Mouse (Mus musculus): ENCODE measurements around the gene Pds5b.
"Not testable (repeated sequence)": the region's sequence is repeated elsewhere in the genome, so short reads cannot be mapped to it uniquely, and the experiment has no call there.

Pds5b gene

GRCm38 (mm10) chr5:150673153-150673835, at the start of gene Pds5b:
Gene Pds5b (plus strand): TSS chr5:150673739.
- DNase-seq (ENCODE audit: low read depth, low spot score), result peak; percentile 98

DNA sequence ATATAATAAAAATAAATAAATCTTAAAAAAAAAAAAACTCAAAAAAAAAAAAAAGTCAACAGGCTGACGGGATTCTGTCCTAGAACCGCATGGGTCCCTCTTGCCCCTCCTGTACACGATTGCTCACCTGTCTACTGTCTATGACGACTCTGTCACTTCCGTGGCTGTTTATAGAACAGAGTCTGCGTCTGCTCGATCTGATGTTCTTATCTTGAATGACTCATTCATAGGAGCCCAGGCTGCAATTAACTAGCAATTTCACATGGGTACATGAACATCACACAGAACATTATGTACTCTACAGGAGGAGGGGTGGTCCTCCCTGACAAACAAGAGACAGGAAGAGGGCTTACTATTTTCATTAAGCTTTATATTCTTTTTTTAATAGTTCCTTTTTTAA, 48.0 kb upstream of the Pds5b start:
- no peak for DNase-seq (ENCODE audit: low read depth, low spot score)

GRCm38 (mm10) chr5:150629272-150629671, 44.3 kb upstream of the Pds5b start:
- DNase-seq (ENCODE audit: low read depth, low spot score), result no peak

- DNase-seq (ENCODE audit: low read depth, low spot score), result no peak
Observed at GRCm38 (mm10) chr5:150629692-150630091, 43.8 kb upstream of the Pds5b start.

GRCm38 (mm10) chr5:150641440-150641839, 32.1 kb upstream of the Pds5b start:
- DNase-seq (ENCODE audit: low read depth, low spot score), result no peak

GRCm38 (mm10) chr5:150643390-150643789, 30.1 kb upstream of the Pds5b start:
- DNase-seq (ENCODE audit: low read depth, low spot score), result not testable (repeated sequence)

DNA sequence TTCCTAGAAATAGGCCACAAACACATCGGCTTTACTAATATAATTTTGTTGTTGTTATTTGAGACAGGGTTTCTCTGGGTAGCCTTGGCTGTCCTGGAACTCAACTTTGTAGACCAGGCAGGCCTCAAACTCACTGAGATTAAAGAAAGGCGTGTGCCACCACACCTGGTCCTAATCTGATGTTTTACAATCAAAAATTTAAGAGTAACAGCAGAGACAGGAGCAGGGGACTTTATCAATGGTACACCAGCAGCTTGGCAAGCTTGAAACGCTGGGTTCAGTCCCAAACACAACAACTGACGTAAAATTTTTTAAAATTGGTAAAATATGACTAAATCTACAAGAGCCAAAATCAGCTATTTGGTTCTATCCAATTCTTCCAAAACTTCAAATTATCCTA, 28.6 kb upstream of the Pds5b start:
- no peak for DNase-seq (ENCODE audit: low read depth, low spot score)

GRCm38 (mm10) chr5:150652578-150652977, 21.0 kb upstream of the Pds5b start:
- no peak for DNase-seq (ENCODE audit: low read depth, low spot score)

- DNase-seq (ENCODE audit: low read depth, low spot score), result no peak
Observed at GRCm38 (mm10) chr5:150654548-150654947, 19.0 kb upstream of the Pds5b start.

DNA sequence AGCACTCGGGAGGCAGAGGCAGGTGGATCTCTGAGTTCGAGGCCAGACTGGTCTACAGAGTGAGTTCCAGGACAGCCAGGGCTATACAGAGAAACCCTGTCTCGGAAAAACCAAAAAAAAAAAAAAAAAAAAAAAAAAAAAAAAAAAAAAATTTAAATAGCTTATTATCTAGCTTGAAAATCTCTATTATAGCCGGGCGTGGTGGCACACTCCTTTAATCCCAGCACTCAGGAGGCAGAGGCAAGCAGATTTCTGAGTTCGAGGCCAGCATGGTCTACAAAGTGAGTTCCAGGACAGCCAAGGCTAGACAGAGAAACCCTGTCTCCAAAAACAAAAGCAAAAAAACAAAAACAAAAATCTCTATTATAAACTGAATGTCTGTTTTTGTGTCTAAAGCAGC, 14.1 kb upstream of the Pds5b start:
- DNase-seq (ENCODE audit: low read depth, low spot score), result not testable (repeated sequence)

DNA sequence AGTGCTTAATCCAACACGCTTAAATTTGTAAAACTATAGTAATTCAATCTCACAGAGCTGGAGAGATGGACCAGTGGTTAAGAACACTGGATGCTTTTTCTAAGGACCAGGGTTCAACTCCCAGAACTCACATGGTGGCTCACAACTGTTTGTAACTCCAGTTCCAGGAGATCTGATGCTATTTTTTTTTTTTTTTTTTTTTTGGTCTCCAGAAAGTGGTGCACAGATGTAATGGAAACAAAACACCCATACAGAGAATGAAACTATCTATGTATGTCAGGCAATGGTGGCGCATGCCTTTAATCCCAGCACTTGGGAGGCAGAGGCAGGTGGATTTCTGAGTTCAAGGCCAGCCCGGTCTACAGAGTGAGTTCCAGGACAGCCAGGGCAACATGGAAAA, 13.2 kb upstream of the Pds5b start:
- not testable (repeated sequence) for DNase-seq (ENCODE audit: low read depth, low spot score)

DNA sequence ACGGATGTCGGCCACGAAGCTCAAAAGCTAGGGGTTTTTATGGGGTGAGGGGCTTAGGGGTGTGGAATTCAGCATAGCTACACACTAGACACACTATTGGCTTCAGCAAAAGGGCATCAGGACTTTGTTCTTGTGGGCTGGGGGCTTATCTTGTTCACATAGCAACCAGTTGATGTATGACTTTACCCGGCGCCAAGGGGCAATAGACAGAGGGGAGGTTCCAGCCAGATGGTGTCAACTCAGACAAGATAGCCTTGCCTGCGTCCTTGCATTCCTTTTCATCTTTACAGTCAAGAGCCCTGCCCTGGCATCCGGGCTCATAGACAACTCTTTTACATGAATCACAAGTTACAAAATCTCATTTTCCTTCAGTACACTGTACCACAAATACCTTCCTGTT, 9.6 kb upstream of the Pds5b start:
- not testable (repeated sequence) for DNase-seq (ENCODE audit: low read depth, low spot score)

GRCm38 (mm10) chr5:150664794-150665131, 8.8 kb upstream of the Pds5b start:
- peak; percentile 10 for DNase-seq (ENCODE audit: low read depth, low spot score)

- DNase-seq (ENCODE audit: low read depth, low spot score), result peak; percentile 99
Observed at GRCm38 (mm10) chr5:150665132-150665954, 8.2 kb upstream of the Pds5b start.

DNA sequence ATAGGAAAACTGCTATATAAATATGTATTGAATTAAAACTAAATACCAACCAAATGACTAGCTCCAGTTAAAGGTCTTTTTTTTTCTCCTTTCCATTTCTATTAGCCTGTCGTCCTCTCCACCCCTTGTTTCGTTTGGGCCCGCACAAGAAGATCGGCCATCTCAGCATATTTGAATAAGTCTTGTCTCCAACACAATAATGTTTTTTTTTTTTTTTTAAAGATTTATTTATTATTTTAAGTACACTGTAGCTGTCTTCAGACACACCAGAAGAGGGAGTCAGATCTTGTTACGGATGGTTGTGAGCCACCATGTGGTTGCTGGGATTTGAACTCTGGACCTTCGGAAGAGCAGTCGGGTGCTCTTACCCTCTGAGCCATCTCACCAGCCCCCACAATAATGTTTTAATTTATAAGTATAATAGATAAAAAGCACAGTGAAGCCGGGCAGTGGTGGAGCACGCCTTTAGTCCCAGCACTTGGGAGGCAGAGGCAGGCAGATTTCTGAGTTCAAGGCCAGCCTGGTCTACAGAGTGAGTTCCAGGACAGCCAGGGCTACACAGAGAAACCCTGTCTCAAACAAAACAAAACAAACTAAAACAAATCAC, 7.3 kb upstream of the Pds5b start, which contains the start of gene N4bp2l2:
Gene N4bp2l2, minus strand, starts transcription at position 51 of the 607 bp plus-strand sequence.
- not testable (repeated sequence) for DNase-seq (ENCODE audit: low read depth, low spot score)

- DNase-seq (ENCODE audit: low read depth, low spot score), result no peak
Observed at GRCm38 (mm10) chr5:150668731-150669130, 4.8 kb upstream of the Pds5b start.

DNA sequence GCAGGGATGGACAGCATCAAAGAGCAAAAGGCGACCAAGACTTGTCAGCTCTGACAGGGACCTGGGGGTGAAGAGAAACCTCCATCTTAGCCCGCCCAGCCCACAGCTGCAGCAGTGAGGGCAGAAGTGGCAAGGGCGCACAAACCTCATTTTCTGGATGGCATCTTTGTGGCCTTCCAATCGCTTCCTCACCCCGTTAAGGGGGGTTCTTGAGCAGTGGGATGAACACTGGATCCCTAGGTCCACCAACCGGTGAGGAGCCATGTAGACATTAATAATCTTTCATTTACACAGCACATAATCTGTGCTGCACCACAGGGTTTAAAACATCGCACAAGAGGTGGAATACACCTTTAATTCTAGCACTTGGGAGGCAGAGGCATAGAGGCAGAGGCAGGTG, 1.2 kb upstream of the Pds5b start:
- DNase-seq (ENCODE audit: low read depth, low spot score), result no peak

GRCm38 (mm10) chr5:150673880-150674621, 512 bp downstream of the Pds5b start:
- DNase-seq (ENCODE audit: low read depth, low spot score), result peak; percentile 40

DNA sequence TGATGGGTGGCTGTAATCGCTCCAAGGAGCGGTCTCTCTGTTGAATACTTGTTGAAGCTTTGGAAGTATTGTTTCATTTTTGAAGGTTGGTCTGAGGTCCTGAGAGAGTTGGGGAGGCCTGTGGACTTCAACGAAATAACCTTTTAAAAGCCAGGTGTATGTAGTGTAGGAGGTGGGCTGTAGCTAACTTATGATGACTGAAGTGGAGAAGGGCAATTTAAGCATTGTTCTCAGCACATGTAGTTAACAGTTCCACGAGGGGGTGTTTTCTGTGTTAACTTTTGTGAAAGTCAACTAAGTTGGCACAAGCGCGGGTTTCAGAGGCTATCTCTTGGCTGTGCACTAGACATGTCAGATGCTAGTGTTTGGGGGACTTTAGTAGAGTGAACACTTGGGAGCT, 1.3 kb downstream of the Pds5b start:
- no peak for DNase-seq (ENCODE audit: low read depth, low spot score)

DNA sequence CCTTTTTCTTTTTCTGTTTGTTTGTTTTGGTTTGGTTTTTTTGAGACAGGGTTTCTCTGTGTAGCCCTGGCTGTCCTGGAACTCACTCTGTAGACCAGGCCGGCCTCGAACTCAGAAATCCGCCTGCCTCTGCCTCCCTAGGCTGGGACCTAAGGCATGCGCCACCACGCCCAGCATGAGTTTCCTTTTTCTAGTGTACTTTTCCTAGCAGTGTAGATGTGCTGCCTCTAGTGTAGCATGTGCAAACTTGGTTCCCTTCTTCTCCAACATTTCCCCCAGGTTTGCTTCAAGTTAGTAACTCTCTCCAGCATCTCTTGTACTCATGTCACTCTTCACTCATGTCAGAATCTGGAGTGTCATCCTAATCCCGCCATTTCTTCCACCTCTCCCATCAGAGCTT, 9.3 kb downstream of the Pds5b start:
- not testable (repeated sequence) for DNase-seq (ENCODE audit: low read depth, low spot score)

DNA sequence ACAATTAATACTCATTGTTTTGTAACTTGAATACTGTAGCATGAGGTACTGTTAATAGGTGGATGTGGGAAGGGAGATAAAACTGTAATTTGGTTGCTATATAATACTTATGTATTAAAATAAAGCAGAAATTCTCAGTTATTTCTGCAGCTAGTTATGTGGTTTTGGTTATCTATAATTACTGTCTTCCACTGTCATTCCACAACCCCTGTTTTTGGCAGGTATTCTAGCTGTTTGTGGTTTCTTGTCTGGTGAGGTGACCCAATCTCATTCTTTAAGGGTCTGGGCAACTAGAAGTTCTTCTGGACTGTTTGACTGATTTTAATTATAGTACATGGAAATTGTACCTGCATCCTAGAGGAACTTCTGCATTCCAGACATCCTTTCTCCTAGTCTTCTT, 17.1 kb downstream of the Pds5b start:
- DNase-seq (ENCODE audit: low read depth, low spot score), result no peak

DNA sequence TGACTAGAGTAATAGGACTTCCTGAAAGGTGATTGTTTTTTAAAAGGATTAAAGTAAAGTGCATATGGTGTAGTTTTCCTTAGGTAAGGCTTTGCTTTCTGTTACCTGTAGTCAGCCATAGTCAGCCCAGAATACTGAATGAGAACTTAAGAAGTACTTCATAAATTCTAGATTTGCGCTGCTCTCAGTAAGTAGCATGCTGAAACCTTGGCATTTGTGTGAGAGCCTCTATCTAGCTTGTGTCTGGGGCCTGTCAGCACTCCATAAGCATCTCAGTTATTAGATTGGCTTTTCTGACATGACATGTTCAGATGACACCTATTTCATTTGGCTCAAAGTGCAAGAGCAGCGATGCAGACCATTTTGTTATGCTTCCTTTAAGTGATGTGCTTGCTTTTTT, 19.7 kb downstream of the Pds5b start:
- DNase-seq (ENCODE audit: low read depth, low spot score), result no peak

Measured in forelimb bud, embryonic 11.5 days (tissue).